Mouse (Mus musculus) heart, adult 2 months (tissue): ENCODE measurements around the gene Clec16a. TPM values are rescaled to one million over a fixed set of nuclear protein-coding genes. Genes with fewer than 3 reads are reported as not detected.

Experiments used
- DNase-seq, 2 experiments: peaks; one replicate each; pipeline ENCODE4 v3.0.0; 2021
- H3K27ac ChIP-seq: fragments of 200-600 bp; 2 replicates; pipeline ENCODE4 v1.8.1; 2022
- H3K27me3 ChIP-seq: fragments of 200-500 bp; 2 replicates; pipeline ENCODE4 v1.6.1; 2012; ENCODE audit warnings: mild to moderate bottlenecking, low read length, inconsistent platforms, mixed read lengths; ENCODE audit not compliant: control insufficient read depth, insufficient read depth
- H3K36me3 ChIP-seq: fragments of 200-500 bp; 2 replicates; pipeline ENCODE4 v1.6.1; 2012; ENCODE audit warnings: low read length, inconsistent platforms; ENCODE audit not compliant: control insufficient read depth, insufficient read depth
- H3K4me1 ChIP-seq: fragments of 200-500 bp; 2 replicates; pipeline ENCODE4 v1.6.1; 2011; ENCODE audit warnings: low read length; ENCODE audit not compliant: control insufficient read depth, insufficient read depth
- H3K4me3 ChIP-seq: fragments of 200-600 bp; 2 replicates; pipeline ENCODE4 v1.8.1; 2022
- H3K79me2 ChIP-seq: fragments of 200-500 bp; replicated peaks from 2 replicates; pipeline ENCODE4 v1.6.1; 2012; ENCODE audit warnings: mild to moderate bottlenecking, inconsistent platforms, low read length, moderate library complexity, mixed read lengths; ENCODE audit not compliant: control insufficient read depth, insufficient read depth
- H3K9ac ChIP-seq: fragments of 200-500 bp; 2 replicates; pipeline ENCODE4 v1.6.1; 2012; ENCODE audit warnings: low read depth, mild to moderate bottlenecking, control low read depth, inconsistent platforms, low read length, mixed read lengths
- CTCF ChIP-seq: fragments of 200-600 bp; IDR thresholded peaks from 2 replicates; pipeline ENCODE4 v1.8.1; 2022; ENCODE audit warnings: antibody characterized with exemption, mild to moderate bottlenecking, moderate library complexity
- EP300 ChIP-seq: fragments of 200-500 bp; IDR thresholded peaks from 2 replicates; pipeline ENCODE4 v1.6.1; 2011; ENCODE audit warnings: low read depth, low read length, control low read depth; ENCODE audit not compliant: insufficient read depth
- POLR2A ChIP-seq: fragments of 200-500 bp; IDR thresholded peaks from 2 replicates; pipeline ENCODE4 v1.6.1; 2011; ENCODE audit warnings: mild to moderate bottlenecking, low read depth, low read length, control low read depth; ENCODE audit not compliant: insufficient read depth
- WGBS: fragments of 180-500 bp; shearing (Covaris S2); methylation state at CpG from one replicate; pipeline ENCODE4 v1.1.7; 2018; 5-methylcytosine and 5-hydroxymethylcytosine counted together
- intact Hi-C: fragments of 180-260 bp; cut with DNase I; formaldehyde crosslinking; loops from one replicate; pipeline ENCODE4 v1.15.1; 2025
- polyA plus RNA-seq: library from polyadenylated mRNA; depleted of rRNA; stranded (reverse); fragments of >200 nt; gene quantifications from 2 replicates; pipeline ENCODE4 v1.2.3, GENCODE M21; 2012
- total RNA-seq, 2 experiments: library from RNA; stranded (reverse); gene quantifications; 2 replicates each; pipeline ENCODE4 v1.2.3; 2021

The Clec16a gene
- total and polyA plus RNA-seq, 3 experiments = 27.6 to 57.5 (median 55.4) TPM

GRCm38 (mm10) chr16:10663890-10664731 is 119.0 kb downstream of the Clec16a start:
- DNase-seq = no peak
- Histone ChIP-seq H3K27ac (no peak overlapping the region), H3K36me3 (no peaks in the 10 kb centered on the region), H3K4me1 (peaks cover 5% of the 10 kb centered on the region), H3K9ac (no peak overlapping the region), H3K4me3 (no peak overlapping the region), H3K79me2 (no peaks in the 10 kb centered on the region), H3K27me3 (no peaks in the 10 kb centered on the region)
- no peak for TF ChIP-seq EP300
- TF ChIP-seq POLR2A = no peak
- TF ChIP-seq CTCF = no peak
- intact Hi-C loops = loop anchor here (2.0 to 10.0 kb wide), 2 partner anchors 103 to 181 kb away; no protein-coding TSS in a partner anchor
- 74% methylated on average over 12 of the region's 12 CpGs for WGBS

DNA sequence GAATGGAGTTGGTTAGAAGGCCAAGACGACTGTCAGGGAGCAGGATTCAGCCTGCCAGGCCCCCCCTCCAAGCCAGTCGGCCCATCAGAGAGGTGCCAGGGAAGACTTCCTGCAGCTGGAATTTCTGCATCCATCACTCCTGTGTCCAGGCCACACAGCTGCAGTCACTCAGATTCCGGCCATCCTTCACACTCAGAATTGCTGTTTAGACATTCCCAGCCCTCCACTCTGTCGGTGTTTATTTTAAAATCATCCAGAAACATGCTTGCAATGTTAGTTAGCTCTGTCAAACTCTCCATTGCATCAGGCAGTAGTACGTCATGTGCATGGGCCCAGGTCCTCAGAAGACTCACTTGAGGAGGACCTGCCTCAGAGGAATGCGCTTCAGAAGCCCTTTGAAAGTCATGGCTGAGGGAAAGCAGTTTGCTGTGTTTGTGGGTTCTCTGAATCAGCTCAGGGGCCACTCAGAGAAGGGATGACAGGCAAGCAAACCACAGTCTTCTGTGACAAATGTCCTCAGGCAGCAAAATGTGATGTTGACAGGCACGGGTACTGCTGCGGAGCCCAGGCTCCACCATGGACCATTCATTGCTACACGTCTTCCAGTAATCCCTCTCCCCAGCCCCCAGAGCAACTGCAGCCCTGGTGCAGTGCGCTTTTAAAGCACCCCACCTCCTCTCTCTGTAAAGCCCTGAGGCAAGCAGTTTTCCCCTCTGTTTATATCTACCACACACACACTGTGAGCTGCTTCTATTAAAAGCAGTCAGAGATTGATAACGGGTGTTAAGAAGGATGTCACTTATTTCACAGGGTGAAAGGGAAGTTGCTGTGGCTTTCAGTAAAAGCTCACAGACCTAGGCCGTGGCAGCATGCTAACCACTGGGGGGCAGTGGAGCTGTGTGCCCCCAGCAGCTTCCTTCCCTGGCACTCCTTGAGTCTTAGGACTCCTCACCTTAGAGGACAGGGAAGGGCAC is 120.1 kb downstream of the Clec16a start:
- Histone ChIP-seq H3K4me1 (peaks cover 5% of the 10 kb centered on the region), H3K36me3 (no peaks in the 10 kb centered on the region), H3K27me3 (no peaks in the 10 kb centered on the region), H3K79me2 (no peaks in the 10 kb centered on the region), H3K9ac (no peak overlapping the region), H3K27ac (no peak overlapping the region; the same call in 1 of the 2 replicates), H3K4me3 (no peak overlapping the region)
- WGBS = 51% methylated on average over 12 of the region's 12 CpGs
- DNase-seq = peak; percentile 42 to 47
- intact Hi-C loops = loop anchor here (2.0 to 10.0 kb wide), 2 partner anchors 102 to 180 kb away; no protein-coding TSS in a partner anchor
- peak; percentile 86 for TF ChIP-seq CTCF
- 0 out of 2 replicates have a peak, but pooled peaks have one; percentile 48 for TF ChIP-seq EP300
- TF ChIP-seq POLR2A = no peak

DNA sequence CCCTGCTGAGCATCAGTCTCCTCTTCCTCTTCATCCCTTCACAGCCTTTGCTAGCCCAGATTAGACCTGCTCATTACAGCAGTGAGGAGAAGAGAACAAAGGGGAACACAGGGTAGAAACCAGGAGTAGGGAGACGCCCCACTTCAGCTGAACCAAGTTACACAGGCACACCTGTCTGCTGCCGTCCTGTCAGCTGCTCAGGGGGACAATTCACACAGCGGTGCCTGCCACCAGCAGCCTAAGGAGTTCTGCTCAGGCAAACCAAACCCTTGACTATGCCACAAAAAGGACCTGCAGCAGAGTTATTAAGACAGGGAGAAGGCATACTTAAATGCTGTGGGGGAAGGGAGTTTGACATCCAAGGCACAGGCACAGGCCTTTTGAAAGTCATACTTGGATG is 121.6 kb downstream of the Clec16a start:
- Histone ChIP-seq H3K27ac (no peak overlapping the region), H3K27me3 (no peaks in the 10 kb centered on the region), H3K9ac (no peak overlapping the region), H3K4me1 (peaks cover 5% of the 10 kb centered on the region), H3K36me3 (no peaks in the 10 kb centered on the region), H3K79me2 (no peaks in the 10 kb centered on the region), H3K4me3 (no peak overlapping the region)
- TF ChIP-seq POLR2A (no peak), EP300 (no peak), CTCF (no peak)
- intact Hi-C loops = loop anchor here (10.0 kb wide), 1 partner anchor 178 kb away; no protein-coding TSS in a partner anchor
- no peak for DNase-seq
- 94% methylated on average over 3 of the region's 3 CpGs for WGBS

DNA sequence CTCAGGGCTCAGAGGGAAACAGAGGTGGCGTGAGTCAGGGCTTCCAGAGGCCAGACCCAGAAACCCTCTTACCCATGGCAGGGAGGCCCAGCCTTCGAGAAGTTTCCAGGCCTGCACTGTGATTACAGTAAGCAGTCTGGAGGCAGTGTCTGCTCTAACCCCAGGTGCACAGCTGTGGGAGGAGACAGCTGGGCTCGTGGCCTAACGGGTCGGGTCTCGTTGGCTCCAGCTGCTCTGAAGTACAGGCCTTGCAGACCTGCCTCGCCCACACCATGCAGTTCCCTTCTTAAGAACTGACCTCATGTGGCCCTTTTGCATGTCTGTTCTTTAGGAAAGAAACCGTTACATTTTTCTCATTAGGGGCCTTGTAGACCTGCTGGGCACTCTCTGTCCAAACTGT is 123.3 kb downstream of the Clec16a start:
- H3K36me3 ChIP-seq = no peaks in the 10 kb centered on the region

GRCm38 (mm10) chr16:10668991-10669703 is 124.0 kb downstream of the Clec16a start:
- H3K36me3 ChIP-seq = no peaks in the 10 kb centered on the region
- intact Hi-C loops = loop anchor here (10.0 kb wide), 1 partner anchor 176 kb away; no protein-coding TSS in a partner anchor
- no peak overlapping the region for H3K4me3 ChIP-seq
- TF ChIP-seq CTCF (no peak), POLR2A (no peak), EP300 (no peak)
- DNase-seq = no peak
- no peak overlapping the region for H3K27ac ChIP-seq
- H3K9ac ChIP-seq = no peak overlapping the region
- H3K4me1 ChIP-seq = peaks cover 5% of the 10 kb centered on the region
- no peaks in the 10 kb centered on the region for H3K27me3 ChIP-seq
- 66% methylated on average over 7 of the region's 7 CpGs for WGBS
- no peaks in the 10 kb centered on the region for H3K79me2 ChIP-seq

More for the DNA sequence above, 123.3 kb downstream of the Clec16a start:
- H3K27ac ChIP-seq = no peak overlapping the region
- no peaks in the 10 kb centered on the region for H3K27me3 ChIP-seq
- no peak overlapping the region for H3K4me3 ChIP-seq
- H3K9ac ChIP-seq = no peak overlapping the region
- DNase-seq = no peak
- H3K79me2 ChIP-seq = no peaks in the 10 kb centered on the region
- 80% methylated on average over 8 of the region's 8 CpGs for WGBS
- TF ChIP-seq POLR2A (no peak), EP300 (no peak), CTCF (no peak)
- intact Hi-C loops = loop anchor here (10.0 kb wide), 1 partner anchor 176 kb away; no protein-coding TSS in a partner anchor
- H3K4me1 ChIP-seq = peaks cover 5% of the 10 kb centered on the region
